Mouse (Mus musculus) kidney, adult 18-20 months (tissue): ENCODE measurements at regions not wholly inside any gene's neighbourhood (a gene's known extent, or its start where the extent isn't known, plus 50 kb on each side); places are given as distances from the start of the nearest gene placed in this dataset.
A peak's percentile ranks its signal among the peaks of the same experiment; 100 is the strongest.

Experiments
- DNase-seq: peaks from one replicate; pipeline ENCODE4 v3.0.0; 2021

DNA sequence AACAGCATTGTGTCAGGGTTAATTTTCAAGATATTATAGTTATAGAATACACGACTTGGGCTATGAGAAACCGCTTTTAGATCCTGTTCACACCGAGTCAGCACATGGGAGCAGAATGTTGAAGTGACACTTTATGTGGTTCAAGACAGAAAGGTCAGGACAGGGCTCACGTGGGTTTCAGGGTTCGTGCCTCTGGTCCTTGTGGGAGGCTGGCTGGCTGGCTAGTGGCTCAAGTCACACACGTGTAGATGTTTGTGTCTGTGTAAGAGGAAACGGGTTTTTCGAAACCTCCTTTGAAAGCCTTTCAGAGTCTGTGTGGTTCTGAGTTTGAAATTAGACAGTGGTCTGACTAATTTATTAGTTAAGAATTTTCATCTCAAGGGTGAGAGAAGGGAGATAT is 255.3 kb downstream of the Foxa2 start:
- no peak for DNase-seq

DNA sequence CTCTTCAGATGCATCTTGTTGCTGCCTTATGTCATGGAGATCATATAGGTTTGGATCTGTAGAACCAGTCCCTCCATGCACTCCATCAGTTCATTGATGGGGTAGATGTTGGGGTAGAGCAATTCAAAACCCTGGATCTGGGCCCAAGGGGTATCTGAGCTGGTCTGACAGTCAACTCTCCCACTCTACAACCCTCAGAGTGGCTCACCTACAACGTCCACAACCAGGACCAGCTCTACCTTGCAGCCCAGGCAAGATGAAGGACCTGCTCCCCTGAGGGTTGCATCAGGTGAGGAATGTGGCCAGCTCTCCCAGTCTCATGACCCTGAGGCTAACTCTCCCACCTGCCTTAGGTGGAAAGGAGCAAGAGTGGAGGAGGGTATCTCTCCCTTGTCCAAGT is 256.9 kb downstream of the Foxa2 start:
- DNase-seq, result no peak

DNA sequence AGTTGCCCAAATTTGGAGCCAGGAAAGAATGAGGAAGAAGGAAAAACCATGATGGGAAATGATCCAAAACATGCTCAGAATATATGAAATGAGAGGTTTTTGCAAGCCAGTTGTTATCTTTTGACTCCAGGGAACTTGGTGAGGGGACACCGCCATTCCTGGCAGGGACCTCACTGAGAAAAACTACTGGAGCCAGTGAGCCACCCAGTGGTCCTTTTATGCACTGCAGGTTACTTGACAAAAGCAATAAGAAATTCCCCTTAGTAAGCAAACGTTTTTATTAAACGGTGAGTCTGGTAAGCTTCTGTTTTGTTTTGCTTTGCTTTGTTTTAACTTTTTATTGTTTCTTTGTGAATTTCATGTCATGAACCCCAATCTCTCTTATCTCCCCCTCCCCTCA is 257.5 kb downstream of the Foxa2 start:
- DNase-seq, result peak; percentile 64

DNA sequence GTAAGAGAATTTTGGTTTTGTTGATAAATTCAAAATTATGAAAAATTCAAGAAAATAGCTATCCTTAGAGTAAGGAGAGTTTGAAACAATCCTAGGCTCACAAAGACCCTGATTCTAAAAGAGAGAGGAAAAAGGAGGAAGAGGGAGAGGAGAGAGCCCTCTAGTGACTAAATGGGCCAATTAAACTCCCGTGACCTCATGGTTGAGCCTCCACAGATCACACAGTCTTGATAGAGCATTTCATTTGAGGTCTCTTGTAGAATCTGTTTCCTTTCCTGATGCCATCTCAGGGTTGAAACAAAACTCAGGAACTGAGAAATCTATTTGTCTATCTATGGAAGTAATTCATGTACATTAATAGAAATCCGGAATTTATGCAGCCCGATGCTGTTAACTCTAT is 258.8 kb downstream of the Foxa2 start:
- no peak for DNase-seq

DNA sequence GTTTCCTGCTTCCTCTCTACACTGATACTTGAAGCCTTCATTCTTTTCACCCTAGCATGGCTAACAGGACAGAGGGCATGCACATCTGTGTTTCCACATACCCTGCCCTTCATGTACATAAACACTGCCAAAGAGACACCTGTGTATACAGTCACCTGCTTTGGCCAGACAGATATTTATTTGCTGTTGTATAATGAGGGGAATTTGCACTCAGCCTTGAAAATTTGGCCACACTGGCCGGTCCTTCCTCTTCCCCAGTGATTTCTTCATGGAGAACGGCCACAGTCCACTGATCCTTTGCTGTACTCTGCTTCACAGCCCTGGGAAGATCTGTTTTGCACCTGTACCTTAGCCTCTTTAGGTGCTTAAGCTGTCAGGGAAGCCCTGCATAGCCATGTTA is 264.3 kb downstream of the Foxa2 start:
- DNase-seq, result peak; percentile 9

DNA sequence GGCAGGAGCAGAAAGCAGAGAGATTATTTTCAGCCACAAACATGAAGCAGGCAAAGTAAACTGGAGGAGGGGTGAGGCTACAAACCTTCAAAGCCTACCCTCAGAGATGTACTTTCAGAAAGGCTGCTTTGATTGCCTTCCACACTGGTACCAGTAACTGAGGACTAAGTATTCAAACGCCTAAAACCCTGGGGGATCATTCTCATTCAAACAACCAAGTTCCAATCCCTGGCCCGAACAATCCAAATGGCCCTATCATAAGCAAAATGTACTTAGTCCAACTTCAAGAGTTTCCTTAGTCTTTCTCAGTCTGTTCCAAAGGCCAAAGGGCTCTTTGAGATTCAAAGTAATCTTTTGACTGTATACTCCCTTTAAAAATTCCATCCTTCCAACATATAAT is 270.5 kb downstream of the Foxa2 start:
- DNase-seq, result no peak

DNA sequence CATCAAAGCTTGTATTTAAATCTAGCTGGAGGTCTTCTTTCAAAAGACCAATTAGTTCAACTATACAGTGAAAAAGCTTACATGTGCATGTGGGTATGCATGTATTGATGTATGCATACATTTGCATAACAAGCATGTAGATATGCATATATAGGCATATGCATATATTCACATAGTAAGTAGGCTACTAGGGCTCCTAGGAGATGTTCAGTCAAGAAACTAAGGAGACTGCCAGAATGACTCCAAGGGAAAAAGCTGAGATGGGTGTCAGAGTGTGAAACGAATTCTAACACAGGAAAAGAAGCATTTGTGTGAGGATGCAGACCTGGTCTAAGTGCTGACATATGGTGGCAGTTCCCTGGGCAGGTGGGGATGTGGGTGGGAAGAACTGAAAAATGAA is 274.2 kb downstream of the Foxa2 start:
- DNase-seq, result no peak

DNA sequence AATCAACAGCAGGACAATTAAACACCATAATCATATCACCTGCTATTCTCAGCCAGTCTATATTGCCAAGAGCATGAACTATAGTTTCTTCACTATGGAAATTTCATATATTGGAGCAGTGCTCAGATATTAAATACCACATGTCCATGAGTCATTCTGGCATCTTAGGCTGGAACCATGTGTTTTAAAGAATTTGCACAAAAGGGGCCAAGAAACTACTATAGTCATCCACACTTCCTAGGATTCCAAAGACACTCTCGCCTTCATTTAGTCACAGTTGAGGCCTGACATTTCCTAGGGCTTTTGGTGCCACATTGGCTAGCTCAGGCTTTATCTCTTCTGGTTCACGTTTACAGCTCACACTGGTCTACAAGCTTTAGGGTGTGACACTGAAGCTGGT is 293.7 kb downstream of the Foxa2 start:
- no peak for DNase-seq

DNA sequence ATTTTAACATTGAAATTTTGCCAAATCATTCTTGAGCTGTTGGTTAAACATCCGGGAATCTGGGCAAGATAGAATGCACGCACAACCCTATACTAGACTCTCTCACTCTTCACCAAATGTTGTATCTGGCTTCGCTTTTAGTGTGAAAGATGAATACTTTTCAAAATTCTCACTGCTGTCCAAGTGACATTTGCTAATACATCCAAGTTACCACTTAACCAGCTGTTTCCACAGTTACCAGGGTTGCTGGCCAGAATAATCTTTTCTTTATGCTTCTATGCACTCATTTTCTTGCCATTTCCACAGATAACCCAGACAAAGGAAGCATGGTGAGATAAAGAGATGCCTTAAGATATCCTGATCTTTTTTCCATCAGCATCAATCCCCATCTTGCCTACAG is 294.9 kb downstream of the Foxa2 start:
- DNase-seq, result no peak

DNA sequence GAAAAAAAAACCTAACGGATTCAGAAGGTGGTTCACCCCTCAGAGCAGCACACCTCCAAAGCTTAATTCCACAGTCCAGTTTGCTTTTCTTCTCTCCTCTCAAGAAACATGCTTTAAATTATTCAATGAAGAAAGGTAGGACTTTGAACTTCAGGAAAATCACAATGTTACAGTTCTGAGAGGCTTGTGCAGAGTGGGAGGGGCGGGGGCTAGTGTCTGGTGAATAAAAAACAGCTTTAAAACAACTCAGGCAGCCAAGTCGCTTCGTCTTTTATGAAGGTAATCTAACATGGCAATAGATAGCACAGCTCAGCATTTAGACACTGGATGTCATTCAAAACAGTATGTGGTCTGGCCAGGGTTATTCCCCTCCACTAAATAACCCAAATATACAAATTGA is 298.8 kb downstream of the Foxa2 start:
- DNase-seq, result peak; percentile 11

DNA sequence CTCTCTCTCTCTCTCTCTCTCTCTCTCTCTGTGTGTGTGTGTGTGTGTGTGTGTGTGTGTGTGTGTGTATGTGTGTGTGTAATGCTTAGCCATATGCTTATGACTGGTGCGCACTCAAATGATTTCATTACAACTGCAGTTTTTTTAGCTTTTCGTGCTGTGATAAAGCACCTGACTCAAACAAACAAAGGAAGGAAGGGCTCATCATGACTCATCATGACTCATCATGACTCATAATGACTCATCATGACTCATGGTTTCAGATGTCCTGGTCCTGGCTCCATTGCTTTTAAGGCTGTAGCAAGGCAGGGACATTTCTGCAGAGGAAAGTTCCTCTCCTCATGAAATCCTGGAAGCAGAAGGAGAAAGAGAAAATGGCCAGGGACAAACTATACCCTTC is 302.9 kb downstream of the Foxa2 start:
- DNase-seq, result no peak

DNA sequence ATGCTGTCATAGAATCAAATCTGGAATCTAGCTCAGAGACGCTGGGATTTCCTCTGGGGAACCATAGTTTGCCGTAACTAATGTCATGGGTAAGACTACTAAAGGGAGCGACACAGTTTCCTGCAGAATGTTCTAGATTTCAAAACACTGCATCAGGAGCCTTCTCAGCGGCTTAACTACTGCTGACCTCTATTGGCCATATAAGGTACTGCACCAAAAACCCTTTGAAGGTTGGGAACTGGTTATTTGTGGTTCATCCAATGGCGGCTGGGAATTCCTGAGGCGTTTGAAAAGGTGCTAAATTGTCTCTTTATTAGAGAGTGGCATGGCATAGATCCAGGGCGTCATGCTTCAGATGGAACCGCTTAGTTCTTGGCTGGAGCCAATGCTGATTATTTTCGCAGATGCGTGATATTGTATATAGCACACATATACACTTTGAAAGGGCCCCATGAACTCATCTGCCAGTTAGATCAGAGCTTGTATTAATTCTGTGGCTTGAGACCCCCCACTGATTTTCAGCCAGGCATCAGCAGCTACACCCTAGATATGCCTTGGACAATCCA is 308.4 kb downstream of the Foxa2 start:
- DNase-seq, result peak; percentile 4

DNA sequence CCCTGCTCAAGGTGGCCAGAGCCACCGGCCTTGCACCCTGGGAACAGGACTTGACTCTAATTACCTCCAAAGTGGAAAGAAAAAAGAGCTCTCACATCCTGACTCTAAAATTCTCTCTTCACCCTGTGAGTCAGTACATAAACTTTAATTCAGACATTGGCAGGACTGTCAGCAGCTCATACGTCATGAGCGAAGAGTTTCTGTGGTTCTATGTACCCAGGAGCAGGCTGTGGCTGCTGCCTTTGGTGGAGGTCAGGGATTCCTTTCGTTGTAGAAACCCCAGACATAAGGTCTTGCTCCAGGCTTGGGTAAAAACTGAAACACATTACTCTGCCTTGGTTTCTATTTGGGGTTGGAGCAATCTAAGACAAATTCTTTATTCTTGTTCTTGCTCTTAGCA is 319.4 kb downstream of the Foxa2 start:
- no peak for DNase-seq

DNA sequence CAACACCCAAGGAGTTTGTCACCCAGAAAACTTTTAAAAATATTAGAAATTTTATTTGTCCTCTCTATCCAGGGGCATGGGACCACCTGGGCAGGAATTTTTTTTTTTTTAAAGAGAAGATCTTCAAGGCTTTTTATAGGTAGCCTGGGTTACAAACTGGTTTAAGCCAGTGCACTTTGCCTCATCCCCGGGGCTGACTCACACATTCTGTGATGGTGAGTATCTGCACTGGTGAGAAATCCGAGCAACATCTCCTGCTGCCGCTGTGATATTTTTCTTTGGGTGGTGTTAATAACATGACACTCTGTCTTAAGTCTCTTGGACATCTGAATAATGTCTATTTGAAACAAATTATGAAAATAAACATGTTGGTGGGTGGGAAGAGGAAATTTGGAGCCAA is 327.8 kb downstream of the Foxa2 start:
- no peak for DNase-seq

DNA sequence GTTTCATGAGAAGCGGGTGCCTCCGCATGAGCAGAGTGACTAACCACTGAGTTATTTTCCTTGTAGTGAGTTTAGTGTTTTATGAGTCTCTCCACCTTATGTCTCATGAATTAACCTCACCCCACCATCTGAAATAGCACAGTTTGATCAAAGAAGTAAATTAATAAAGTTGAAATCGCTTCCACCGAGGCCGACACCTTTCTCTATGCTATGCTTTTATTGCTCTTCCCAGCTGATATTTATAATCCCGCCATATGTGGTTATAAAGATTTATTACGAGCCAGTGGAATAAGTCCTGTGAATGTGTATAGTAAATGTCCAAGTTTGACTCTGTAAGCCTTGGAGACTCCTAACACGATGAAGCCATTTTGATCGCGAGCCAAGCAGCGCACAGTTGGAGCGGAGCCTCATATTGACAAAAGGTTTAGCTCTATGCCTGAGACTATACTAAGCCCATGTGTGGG is 329.3 kb downstream of the Foxa2 start:
- DNase-seq, result no peak

DNA sequence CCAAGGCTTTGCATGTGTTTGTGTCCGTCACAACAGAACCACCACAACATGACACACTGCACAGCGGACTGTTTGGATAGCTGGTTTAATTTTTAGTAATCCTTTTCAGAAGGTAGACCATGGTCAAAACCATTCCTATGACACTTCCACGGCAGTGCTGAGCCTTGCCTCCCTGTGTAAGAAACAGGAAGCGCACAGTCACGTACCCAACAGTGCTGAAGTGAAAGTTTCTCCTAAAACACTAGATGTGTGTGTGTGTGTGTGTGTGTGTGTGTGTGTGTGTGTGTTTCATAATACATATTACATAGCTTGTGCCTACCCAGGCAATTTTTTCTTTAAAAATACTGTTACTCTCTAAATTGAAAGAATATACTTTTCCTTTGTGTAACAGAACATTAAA is 331.0 kb downstream of the Foxa2 start:
- no peak for DNase-seq

DNA sequence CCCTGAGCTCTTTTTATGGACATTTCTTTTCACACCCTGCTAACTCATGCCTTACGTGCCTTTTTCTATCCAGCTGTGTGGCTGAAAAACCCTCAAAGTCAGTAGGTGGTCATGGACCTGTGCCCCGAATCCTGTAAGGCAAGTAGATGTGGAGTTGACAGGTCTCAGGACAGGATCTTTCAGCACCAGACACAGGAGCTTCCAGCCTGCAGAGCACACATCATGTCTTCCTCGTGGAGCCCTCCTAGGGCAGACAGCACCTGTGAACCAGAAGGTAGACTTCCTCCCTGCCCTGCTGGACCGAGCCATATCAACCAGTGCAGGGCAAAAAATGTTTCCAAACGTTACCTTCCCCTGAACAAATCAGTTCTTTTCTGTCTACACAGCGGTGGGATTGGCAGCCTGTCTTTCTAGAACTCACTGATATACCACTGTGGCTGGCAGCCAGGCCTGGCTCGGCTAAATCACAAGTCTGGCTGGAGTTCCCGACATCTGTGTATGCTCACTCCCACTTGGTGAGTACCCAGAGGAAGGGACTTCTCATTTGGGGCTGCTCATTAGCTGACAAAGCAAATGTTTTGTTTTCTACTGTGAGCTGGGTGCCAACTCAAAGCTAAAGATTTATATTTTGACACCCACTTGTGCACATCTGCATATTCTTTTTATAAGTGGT is 336.0 kb downstream of the Foxa2 start:
- DNase-seq, result no peak

DNA sequence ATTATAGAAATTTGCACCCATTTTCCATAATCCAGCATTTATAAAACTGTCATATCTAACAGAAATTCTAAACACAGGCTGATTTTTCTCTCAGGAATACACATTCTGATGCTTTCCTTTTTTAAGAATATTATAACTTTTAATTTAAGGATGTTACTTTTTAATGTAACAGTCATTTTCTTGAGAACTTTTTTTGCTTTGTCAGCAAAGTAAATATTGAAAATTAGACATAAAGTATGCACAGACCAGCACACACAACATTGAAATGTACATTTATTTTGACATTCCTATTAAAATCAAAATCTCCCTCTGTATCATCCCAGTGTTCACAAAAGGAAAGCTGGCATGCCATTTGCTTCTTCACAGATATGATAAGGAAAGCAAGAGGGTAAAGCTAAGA is 337.0 kb downstream of the Foxa2 start:
- no peak for DNase-seq

DNA sequence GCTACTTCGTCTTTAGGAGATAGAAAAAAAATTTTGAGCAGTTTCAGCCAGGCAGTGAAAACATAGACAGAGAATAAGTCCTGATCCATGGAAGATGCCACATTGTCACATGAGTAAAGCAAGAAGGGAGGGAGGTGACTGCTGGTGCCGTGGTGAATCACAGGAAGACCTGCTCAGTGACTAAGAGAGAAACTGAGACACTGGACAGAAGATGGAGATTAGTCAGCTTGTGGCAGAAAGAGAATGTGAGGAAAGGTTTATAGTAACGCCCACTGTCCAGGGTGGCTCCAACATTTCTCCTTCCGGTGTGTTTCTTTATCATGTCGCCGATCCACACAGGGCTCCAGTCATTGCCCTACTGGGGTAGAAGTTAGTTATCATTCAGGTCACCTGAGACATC is 339.6 kb downstream of the Foxa2 start:
- DNase-seq, result no peak

DNA sequence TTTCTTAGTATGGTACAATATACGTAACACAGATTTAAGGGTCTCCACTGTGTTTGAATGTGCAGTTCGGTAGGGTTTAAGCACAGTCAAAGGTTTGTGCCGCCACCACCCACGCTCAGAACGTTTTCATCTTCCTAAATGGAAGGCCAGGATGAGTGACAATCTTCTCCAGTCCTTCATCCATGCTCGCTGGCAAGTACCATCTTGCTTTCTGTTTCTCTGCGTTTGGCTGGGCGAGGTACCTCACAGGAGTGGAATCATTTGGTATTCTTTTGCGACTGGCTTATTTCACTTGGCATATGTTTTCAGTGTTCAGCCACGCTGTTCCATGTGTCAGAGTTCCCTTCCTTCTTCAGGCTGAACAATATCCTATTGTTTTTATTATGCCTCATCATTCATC is 342.3 kb downstream of the Pax1 start:
- no peak for DNase-seq

DNA sequence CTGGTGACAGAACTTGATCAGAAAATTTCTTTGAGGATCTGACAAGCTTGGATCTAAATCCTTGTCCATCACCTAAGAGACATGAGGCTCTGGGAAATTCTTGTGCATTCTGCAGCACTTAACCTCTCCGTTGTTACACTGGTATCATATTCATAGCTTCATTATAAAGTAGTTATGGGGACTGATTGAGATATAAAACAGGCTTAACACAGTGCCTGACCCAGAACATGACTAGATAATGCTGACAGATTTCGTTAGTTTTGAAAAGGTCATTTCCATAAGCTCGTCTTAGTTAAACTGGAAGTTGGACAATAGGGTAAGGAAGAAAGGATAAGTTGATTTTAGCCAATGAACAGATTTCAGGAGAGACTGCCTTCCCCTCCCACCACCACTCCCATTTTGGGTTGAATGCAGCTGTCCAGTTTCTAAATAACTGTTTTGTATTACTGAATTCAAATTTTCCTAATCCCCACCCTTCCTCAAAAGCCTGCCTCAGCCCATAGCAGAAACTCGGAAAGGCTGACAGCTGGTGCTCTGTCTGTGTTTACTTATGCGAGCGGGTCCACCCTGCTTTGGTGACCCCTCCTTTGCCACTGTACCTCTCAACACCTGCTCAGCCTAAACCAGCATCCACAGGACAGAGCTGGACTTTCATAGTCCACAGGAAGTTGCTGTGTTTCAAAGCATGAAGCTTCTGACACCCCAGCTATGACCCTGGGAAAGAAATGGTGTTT is 340.8 kb downstream of the Pax1 start:
- no peak for DNase-seq

DNA sequence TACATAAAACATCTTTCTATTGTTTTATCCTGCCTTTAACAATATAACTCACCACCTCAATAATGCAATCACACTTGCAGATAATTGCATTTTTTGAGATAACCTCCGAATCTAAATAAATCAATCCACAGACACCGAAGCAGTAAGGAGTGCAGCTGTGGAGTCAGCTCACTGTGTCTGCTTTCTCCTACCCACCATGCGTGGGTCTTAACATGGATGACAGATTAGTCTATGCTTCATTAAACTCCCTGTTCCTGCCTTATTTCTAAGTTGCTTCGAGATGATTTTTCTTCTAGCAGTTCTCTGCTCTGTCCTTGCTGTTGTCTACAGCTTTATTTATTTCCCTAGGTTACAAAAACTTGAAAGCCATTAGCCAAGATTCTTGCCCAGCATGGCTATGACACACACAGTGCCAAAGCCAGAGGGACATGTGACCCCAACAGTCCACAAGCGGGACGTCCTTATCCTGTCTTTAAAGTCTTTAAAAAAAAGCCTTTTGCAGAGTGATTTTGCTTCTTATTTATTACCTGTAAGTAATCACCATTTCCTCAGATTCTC is 337.9 kb downstream of the Pax1 start:
- no peak for DNase-seq

DNA sequence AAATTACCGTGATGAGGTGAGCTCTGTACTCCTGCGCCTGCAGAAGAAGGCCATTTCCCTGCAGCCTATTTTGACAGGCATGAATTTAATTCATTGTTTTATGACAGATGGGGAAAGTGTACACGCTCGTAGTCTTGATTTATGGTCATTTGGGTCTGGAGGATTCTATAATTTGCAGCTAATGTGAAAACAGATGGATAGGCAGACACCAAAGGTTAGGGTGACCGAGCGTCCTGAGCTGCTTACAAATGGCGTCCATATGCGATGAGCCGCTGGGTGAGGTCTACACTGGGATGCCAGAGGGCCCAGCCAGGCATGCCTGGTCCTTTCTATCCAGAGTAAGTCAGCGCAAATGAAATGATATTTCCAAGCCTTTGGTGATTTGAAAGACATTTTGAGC is 330.2 kb downstream of the Pax1 start:
- no peak for DNase-seq

DNA sequence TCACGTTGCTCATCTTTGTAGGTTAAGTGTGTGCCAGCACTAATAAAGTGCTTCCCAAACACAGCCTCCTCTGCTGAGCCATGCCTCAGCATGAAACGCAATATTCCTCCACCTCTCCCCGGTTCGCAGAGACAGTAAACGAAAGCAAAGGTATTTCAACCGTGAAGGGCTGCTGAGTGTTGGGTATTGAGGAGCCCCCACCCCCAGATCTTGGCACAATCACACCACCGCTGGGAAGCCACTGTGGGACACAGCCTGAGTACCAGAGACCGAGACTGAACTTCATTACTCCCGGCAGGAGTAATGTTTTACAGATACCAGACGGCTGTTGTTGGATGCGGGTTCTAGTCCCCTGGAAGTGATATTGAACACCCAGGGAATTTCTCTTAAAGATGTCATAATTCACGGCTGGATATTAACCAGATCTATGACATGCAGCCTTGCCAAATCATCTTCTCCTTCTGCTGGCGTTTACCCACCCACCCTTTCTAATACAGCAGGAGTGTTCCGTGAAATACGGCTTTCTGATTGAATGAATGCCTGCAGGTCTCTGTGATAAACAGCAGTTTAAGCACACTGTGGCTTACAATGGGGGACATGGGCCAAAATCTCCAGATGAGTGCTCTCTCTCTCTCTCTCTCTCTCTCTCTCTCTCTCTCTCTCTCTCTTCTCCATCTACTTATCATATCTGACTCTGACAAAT is 328.9 kb downstream of the Pax1 start:
- no peak for DNase-seq
